Mouse (Mus musculus): Measurements from ENCODE around the gene 2900026A02Rik. TPM values are rescaled to one million over a fixed set of nuclear protein-coding genes. Genes with fewer than 3 reads are reported as not detected.

Gene 2900026A02Rik
- polyA plus RNA-seq, 1 experiment from 2014 or later: 4.5 TPM

DNA sequence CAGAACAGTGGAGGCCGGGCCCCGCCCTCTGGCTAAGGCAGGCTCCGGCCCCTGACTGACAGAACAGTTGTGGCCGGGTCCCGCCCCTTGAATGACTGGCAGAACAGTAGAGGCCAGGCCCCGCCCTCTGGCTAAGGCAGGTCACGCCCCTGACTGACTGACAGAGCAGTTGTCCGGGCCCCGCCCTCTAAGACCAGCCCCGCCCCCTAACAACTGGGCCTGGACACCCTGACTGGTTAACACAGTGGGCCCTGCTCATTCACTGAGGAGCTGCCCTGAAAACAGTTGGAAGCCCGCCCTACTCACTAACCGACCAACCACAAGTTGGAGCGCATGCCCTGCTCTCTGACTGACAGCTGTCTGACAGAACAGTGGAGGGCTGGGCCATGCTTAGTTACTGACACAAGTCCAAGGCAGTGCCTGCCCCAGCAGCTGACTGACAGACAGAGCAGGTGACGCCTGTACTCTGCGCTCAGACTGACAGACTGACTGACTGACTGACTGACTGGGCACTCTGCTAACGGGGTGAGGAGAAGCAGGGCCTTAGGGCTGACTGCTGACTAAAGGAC, 56.1 kb downstream of the 2900026A02Rik start:
- Histone ChIP-seq H3K4me1 (peaks cover 60% of the 10 kb centered on the region), H3K27me3 (ENCODE audit: poor library complexity, severe bottlenecking) (peaks cover 8% of the 10 kb centered on the region; the same call in 1 of the 2 replicates), H3K4me3 (no peak overlapping the region), H3K36me3 (replicated peaks) (peaks cover 2% of the 10 kb centered on the region; the same call in 1 of the 2 replicates), H3K27ac (peak overlapping the region; percentile 40; the same call in 1 of the 2 replicates), H3K9me3 (no peaks in the 10 kb centered on the region)
- WGBS: 5% methylated on average over 16 of the region's 16 CpGs
- peak; percentile 84 for DNase-seq (ENCODE audit: extremely low spot score, low spot score)

DNA sequence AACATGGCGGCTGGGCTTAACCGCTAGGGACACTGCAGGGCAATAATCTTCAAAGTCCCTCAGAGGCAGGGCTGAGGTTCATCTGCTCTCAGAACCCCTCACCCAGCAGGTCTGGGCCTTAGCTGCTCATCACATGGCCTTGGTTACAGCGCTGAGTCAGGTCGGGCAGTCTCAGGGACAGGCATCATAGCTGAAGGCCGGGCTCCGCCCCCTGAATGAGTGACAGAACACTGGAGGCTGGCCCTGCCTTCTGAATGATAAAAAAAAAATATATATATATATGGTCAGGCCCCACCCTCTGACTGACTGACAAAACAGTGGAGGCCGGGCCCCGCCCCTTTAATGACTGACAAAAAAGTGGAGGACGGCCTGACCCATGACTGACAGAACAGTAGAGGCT, 56.6 kb downstream of the 2900026A02Rik start:
- Histone ChIP-seq H3K4me3 (no peak overlapping the region), H3K27me3 (ENCODE audit: poor library complexity, severe bottlenecking) (peaks cover 8% of the 10 kb centered on the region; the same call in 1 of the 2 replicates), H3K36me3 (replicated peaks) (no peaks in the 10 kb centered on the region; the same call in 1 of the 2 replicates), H3K9me3 (no peaks in the 10 kb centered on the region), H3K4me1 (peaks cover 63% of the 10 kb centered on the region), H3K27ac (no peak overlapping the region; the same call in 1 of the 2 replicates)
- WGBS: 30% methylated on average over 9 of the region's 9 CpGs
- no peak for DNase-seq (ENCODE audit: extremely low spot score, low spot score)

DNA sequence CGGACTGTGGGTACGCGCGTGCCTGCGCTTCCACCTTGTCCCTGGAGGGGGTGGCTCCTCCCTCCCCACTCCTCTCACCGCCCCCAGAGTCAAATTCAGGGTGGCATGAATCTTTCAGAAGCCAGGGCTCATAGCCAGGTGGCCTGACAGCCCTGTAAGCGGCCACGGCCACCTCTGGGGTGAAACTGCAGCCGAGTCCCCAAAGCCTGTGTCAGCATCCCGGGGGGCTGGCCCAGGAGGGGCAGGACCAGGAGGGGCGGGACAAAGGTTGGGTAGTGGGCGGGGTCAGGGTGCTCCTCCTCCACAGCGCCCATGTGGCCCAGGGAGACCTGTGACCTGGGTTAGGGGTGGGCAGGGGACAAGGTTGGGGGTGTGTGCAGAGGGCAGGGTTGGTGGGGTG, 57.9 kb downstream of the 2900026A02Rik start:
- Histone ChIP-seq H3K9me3 (no peaks in the 10 kb centered on the region), H3K36me3 (replicated peaks) (no peaks in the 10 kb centered on the region; the same call in 1 of the 2 replicates), H3K27me3 (ENCODE audit: poor library complexity, severe bottlenecking) (peaks cover 8% of the 10 kb centered on the region; the same call in 1 of the 2 replicates), H3K4me1 (peaks cover 77% of the 10 kb centered on the region), H3K4me3 (peak overlapping the region; percentile 31), H3K27ac (peak overlapping the region; percentile 56; the same call in 1 of the 2 replicates)
- no peak for DNase-seq (ENCODE audit: extremely low spot score, low spot score)
- 9% methylated on average over 13 of the region's 13 CpGs for WGBS

DNA sequence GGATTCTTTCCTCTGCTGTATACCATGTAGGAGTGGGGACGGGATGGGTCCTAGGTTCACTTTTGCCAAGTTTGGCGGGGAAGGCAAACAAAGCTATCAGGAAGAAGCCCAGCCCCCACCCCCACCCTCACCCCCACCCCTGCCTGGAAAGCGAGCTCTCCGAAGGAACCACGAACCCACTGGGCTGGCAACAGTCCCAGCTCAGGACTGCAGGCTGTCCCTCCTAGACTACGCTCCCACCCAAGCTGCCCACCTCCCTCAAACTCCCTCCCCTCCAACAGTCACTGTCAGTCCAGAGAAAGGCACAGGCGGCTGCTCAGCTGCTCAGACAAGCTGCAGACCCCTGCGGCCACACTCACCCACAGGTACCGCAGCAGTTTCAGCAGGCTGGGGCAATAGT, 58.3 kb downstream of the 2900026A02Rik start:
- peak overlapping the region; percentile 31 for H3K4me3 ChIP-seq
- 26% methylated on average over 9 of the region's 9 CpGs for WGBS
- H3K27ac ChIP-seq: peak overlapping the region; percentile 56; the same call in 1 of the 2 replicates
- H3K27me3 ChIP-seq (ENCODE audit: poor library complexity, severe bottlenecking): peaks cover 8% of the 10 kb centered on the region; the same call in 1 of the 2 replicates
- H3K36me3 ChIP-seq (replicated peaks): no peaks in the 10 kb centered on the region
- no peak for DNase-seq (ENCODE audit: extremely low spot score, low spot score)
- peaks cover 81% of the 10 kb centered on the region for H3K4me1 ChIP-seq
- H3K9me3 ChIP-seq: no peaks in the 10 kb centered on the region

DNA sequence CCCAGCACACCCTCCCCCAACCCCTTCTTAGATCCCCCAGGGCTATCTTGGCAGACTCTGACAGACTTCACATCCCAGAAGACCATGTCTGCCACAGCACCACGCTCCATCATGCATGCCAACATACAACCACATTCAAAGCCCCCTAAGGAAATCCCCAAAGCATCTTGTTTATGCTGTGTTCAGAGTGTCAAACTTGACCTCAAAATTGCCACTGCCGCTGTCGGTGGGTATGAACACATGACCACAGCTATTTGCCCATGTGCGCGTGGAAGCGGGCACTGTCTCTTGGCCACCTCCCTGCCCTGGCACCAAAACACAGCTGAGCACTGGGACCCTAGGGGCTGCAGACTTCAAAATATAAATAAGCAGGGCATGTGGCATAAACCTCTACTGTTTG, 59.5 kb downstream of the 2900026A02Rik start:
- no peak overlapping the region for H3K4me3 ChIP-seq
- DNase-seq (ENCODE audit: extremely low spot score, low spot score): no peak
- H3K9me3 ChIP-seq: no peaks in the 10 kb centered on the region
- H3K4me1 ChIP-seq: peaks cover 81% of the 10 kb centered on the region
- no peaks in the 10 kb centered on the region for H3K36me3 ChIP-seq (replicated peaks)
- WGBS: 96% methylated on average over 6 of the region's 6 CpGs
- H3K27me3 ChIP-seq (ENCODE audit: poor library complexity, severe bottlenecking): peaks cover 8% of the 10 kb centered on the region; the same call in 1 of the 2 replicates
- H3K27ac ChIP-seq: no peak overlapping the region

DNA sequence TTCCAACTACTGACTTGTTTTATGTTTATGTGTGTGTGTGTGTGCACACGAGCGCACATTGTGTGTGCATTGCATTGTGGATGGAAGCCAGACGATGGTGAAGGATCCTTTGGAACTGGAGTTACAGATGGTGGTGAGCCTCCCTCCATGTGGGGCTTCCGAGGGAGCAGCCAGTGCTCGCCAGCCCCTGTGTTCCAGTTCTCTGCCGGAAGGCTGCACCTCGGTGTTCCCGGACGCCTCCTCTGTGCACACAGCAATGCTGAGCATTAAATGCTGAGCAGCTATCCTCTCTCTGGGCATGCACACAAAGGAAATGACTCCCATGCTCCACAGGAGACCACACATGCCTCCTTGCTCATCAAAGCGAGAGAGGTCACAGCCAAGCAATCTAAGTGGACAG, 60.7 kb downstream of the 2900026A02Rik start:
- WGBS: 83% methylated on average over 10 of the region's 10 CpGs
- H3K36me3 ChIP-seq (replicated peaks): no peaks in the 10 kb centered on the region
- peaks cover 70% of the 10 kb centered on the region for H3K4me1 ChIP-seq
- H3K4me3 ChIP-seq: no peak overlapping the region
- no peak for DNase-seq (ENCODE audit: extremely low spot score, low spot score)
- peaks cover 8% of the 10 kb centered on the region; the same call in 1 of the 2 replicates for H3K27me3 ChIP-seq (ENCODE audit: poor library complexity, severe bottlenecking)
- H3K27ac ChIP-seq: 0 out of 2 replicates have a peak overlapping the region, but pooled peaks have one; percentile 31
- no peaks in the 10 kb centered on the region for H3K9me3 ChIP-seq

DNA sequence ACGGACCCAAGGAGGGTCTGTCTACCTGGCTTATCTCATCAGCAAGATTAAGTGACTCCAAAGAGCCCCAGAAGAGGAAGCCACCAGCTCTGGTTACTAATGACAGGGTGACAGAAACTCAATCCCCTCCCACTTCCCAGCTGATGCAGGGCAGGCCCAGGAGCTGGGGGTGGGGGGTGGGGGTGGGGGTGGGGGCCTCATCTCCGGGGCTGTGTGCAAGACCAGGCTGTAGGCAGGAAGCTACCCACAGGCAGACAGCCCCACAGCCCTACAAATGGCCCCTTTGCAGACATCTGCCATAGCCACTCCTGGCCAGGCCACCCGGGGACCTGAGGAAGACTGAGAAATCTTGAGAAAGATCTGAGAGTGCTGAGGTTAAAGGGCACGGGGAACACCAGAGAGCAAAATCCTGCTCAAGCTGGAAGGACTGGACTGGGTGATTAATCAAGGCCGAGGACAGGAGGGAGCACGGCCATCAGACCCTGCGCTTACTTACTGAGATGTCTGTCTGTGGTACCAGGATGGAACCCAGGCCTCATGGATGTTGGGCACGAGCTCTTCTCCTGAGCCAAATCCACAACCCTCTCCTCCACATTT, 62.2 kb downstream of the 2900026A02Rik start:
- no peaks in the 10 kb centered on the region for H3K36me3 ChIP-seq (replicated peaks)
- H3K4me3 ChIP-seq: no peak overlapping the region
- DNase-seq (ENCODE audit: extremely low spot score, low spot score): no peak
- no peaks in the 10 kb centered on the region for H3K9me3 ChIP-seq
- H3K27me3 ChIP-seq (ENCODE audit: poor library complexity, severe bottlenecking): peaks cover 8% of the 10 kb centered on the region; the same call in 1 of the 2 replicates
- peak overlapping the region; percentile 56 for H3K27ac ChIP-seq
- 58% methylated on average over 8 of the region's 8 CpGs for WGBS
- H3K4me1 ChIP-seq: peaks cover 70% of the 10 kb centered on the region

DNA sequence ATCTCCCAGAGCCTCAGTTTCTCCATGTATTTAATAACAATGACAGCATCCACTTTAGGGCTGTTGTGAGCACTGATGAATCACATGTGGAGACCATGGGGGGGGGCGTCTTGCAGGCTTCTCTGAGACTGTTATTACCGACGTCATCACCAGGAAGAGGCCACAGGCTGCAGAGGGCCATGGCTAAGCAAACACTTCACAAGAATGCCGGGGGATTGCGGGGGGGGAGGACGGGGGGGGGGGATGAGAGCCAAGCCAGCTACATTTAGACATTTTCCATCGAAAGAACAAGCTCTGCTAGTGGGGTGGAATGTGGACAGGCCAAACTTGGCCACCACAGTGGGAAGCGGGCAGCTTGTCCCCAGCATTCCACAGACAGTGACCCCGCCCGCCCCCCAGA, 63.4 kb downstream of the 2900026A02Rik start:
- Histone ChIP-seq H3K4me3 (no peak overlapping the region), H3K4me1 (peaks cover 70% of the 10 kb centered on the region)

DNA sequence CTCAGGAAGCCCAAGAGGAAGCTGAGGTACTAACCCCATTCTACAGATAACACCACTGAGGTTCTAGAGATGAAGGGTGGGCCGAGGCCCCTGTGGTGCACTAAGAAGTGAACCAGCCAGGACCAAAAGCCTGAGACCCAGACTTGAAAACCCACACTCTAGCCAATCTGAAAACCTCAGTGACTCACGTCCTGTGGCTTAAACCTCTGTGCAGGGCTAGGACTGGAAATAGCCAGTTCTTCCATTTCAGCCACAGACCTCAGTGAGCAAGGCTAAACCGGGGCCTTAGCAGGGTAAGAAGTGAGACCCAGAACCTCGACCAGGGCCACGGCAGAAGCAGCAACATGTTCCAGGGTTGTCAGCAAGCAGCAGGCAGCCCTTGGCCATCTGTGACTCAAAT, 64.0 kb downstream of the 2900026A02Rik start:
- 85% methylated on average over 5 of the region's 5 CpGs for WGBS
- H3K9me3 ChIP-seq: no peaks in the 10 kb centered on the region
- H3K4me1 ChIP-seq: peaks cover 74% of the 10 kb centered on the region
- no peak overlapping the region for H3K27ac ChIP-seq
- no peaks in the 10 kb centered on the region for H3K27me3 ChIP-seq (ENCODE audit: poor library complexity, severe bottlenecking)
- no peaks in the 10 kb centered on the region for H3K36me3 ChIP-seq (replicated peaks)
- DNase-seq (ENCODE audit: extremely low spot score, low spot score): no peak
- no peak overlapping the region for H3K4me3 ChIP-seq

More for the DNA sequence above, 63.4 kb downstream of the 2900026A02Rik start:
- H3K27ac ChIP-seq: peak overlapping the region; percentile 56; the same call in 1 of the 2 replicates
- no peak for DNase-seq (ENCODE audit: extremely low spot score, low spot score)
- H3K9me3 ChIP-seq: no peaks in the 10 kb centered on the region
- H3K27me3 ChIP-seq (ENCODE audit: poor library complexity, severe bottlenecking): peaks cover 2% of the 10 kb centered on the region; the same call in 1 of the 2 replicates
- 76% methylated on average over 10 of the region's 10 CpGs for WGBS
- no peaks in the 10 kb centered on the region for H3K36me3 ChIP-seq (replicated peaks)

DNA sequence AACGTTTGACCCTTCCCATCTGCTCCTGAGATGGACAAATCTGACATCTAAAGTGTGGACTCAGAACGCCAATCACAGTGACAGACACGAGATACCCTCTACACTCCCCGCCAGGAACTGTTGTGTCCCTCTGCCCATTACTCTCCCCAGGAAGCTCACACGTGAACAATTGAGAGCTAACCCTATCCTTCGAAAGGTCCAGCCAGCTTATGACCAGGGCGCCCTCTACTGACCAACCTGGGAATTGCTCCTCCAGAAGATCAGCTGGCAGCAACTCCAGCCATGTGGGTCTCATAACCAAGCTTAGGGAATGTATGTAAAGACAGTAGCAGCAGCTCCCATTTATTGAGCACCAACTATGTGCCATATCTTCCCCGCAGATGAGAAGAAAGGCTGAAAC, 65.9 kb downstream of the 2900026A02Rik start:
- Histone ChIP-seq H3K27ac (0 out of 2 replicates have a peak overlapping the region, but pooled peaks have one; percentile 11), H3K4me3 (no peak overlapping the region), H3K4me1 (peaks cover 74% of the 10 kb centered on the region), H3K27me3 (ENCODE audit: poor library complexity, severe bottlenecking) (no peaks in the 10 kb centered on the region), H3K36me3 (replicated peaks) (no peaks in the 10 kb centered on the region), H3K9me3 (no peaks in the 10 kb centered on the region)
- WGBS: 4% methylated on average over 8 of the region's 8 CpGs
- peak; percentile 78 for DNase-seq (ENCODE audit: extremely low spot score, low spot score)

DNA sequence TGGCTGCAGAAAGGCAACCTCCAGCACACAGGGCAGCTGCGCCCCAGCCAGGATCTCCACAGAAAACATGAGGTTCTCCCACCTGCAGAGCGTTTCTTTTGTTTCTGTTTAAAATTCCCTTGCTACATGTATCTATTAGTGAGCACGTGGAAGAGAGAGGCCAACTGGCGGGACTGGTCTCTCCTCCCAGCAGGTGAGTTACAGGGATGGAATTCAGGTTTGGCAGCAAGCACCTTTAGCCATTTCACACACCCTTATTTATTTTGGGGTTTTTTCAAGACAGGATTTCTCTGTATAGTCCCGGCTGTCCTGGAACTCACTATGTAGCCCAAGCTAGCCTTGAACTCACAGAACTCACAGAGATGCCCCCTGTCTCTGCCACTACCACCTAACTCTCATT, 66.6 kb downstream of the 2900026A02Rik start:
- Histone ChIP-seq H3K27me3 (ENCODE audit: poor library complexity, severe bottlenecking) (no peaks in the 10 kb centered on the region), H3K4me1 (peaks cover 70% of the 10 kb centered on the region), H3K4me3 (no peak overlapping the region), H3K27ac (no peak overlapping the region), H3K36me3 (replicated peaks) (no peaks in the 10 kb centered on the region), H3K9me3 (no peaks in the 10 kb centered on the region)
- 78% methylated on average over 5 of the region's 5 CpGs for WGBS
- DNase-seq (ENCODE audit: extremely low spot score, low spot score): no peak

DNA sequence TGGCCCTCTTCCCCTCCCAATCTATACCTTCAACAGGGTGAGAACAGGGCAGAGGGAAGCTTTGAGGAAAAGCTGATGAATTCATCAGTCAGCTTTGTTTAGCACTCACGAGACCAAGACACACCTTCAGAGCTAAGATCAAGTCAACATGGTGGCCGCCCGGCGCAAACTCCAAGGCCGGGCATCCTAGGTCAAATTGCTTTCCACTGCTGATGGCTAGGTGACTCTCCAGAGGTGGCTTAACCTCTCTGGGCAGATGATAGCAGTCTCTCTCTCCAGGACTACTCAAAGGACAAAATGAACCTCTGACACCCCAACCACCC, 67.6 kb downstream of the 2900026A02Rik start:
- H3K4me1 ChIP-seq: peaks cover 70% of the 10 kb centered on the region
- WGBS: 90% methylated on average over 5 of the region's 5 CpGs

More for the DNA sequence above, 67.6 kb downstream of the 2900026A02Rik start:
- no peak overlapping the region for H3K4me3 ChIP-seq
- no peak for DNase-seq (ENCODE audit: extremely low spot score, low spot score)
- H3K36me3 ChIP-seq (replicated peaks): no peaks in the 10 kb centered on the region
- no peaks in the 10 kb centered on the region for H3K27me3 ChIP-seq (ENCODE audit: poor library complexity, severe bottlenecking)
- H3K9me3 ChIP-seq: no peaks in the 10 kb centered on the region
- H3K27ac ChIP-seq: peak overlapping the region; percentile 81

All from forebrain, embryonic 10.5 days (tissue).